In genomic region chr17:52804463-52804862, GRCm38 (mm10) we compare ENCODE assay signal across 26 mouse cellular contexts.
A peak's percentile ranks its signal among the peaks of the same experiment; 100 is the strongest.
DNase-seq lines count a peak whose midpoint lies in the region; ATAC-seq and TF ChIP-seq lines count a peak whose summit lies in the region.
"Had no signal": no experiment of that assay in that cellular context is flagged by ENCODE, and none has a peak within 500 bp of the region (broad histone marks: within the 10 kb centered on the region; RNA-seq: fewer than 3 reads in every experiment).

No protein-coding gene starts in this region.

- no peak overlapping the region for H3K4me2 ChIP-seq in stomach, postnatal 0 days (replicated peaks; ENCODE audit: low read depth)
- H3K4me2 ChIP-seq: heart, embryonic 13.5 days; liver, embryonic 13.5 days; lung, embryonic 15.5 days had no signal

- peak; percentile 66 for TF ChIP-seq CTCF in layer of hippocampus, adult 2 months (conservative IDR thresholded peaks at IDR 0.05)
- TF ChIP-seq CTCF in thymus, adult 2 months (IDR thresholded peaks at IDR 0.05; ENCODE audit: borderline replicate concordance, control insufficient read depth, extremely low read depth, insufficient read depth, low read length, poor library complexity), result no peak
- TF ChIP-seq CTCF in stomach, postnatal 0 days (IDR thresholded peaks at IDR 0.05; ENCODE audit: low read depth), result peak; percentile 43

- no peaks in the 10 kb centered on the region for H3K4me1 ChIP-seq in thymus, adult 2 months (replicated peaks; ENCODE audit: control insufficient read depth, insufficient read depth, low read length)
- H3K4me1 ChIP-seq in stomach, postnatal 0 days (replicated peaks; ENCODE audit: control insufficient read depth, insufficient read depth), result no peaks in the 10 kb centered on the region
- H3K4me1 ChIP-seq: heart, embryonic 13.5 days; liver, embryonic 13.5 days; lung, embryonic 15.5 days; megakaryocyte, embryonic 14.5 days had no signal

- H3K4me3 ChIP-seq in layer of hippocampus, adult 2 months, result no peak overlapping the region
- no peak overlapping the region for H3K4me3 ChIP-seq in thymus, adult 2 months (ENCODE audit: control insufficient read depth, insufficient read depth, low read length)
- H3K4me3 ChIP-seq in stomach, postnatal 0 days (ENCODE audit: low read depth, low read length), result no peak overlapping the region
- H3K4me3 ChIP-seq: heart, adult 2 months; heart, embryonic 13.5 days; liver, embryonic 13.5 days; lung, embryonic 15.5 days; megakaryocyte, embryonic 14.5 days; myocyte had no signal

- no peaks in the 10 kb centered on the region for H3K36me3 ChIP-seq in thymus, adult 2 months (ENCODE audit: control insufficient read depth, insufficient read depth, low read length)
- H3K36me3 ChIP-seq in stomach, postnatal 0 days (ENCODE audit: control insufficient read depth, insufficient read depth, low read length), result no peaks in the 10 kb centered on the region
- H3K36me3 ChIP-seq: heart, embryonic 13.5 days; liver, embryonic 13.5 days; lung, embryonic 15.5 days had no signal

- H3K9ac ChIP-seq in stomach, postnatal 0 days (ENCODE audit: low read length), result no peak overlapping the region
- H3K9ac ChIP-seq: heart, embryonic 13.5 days; liver, embryonic 13.5 days; lung, embryonic 15.5 days had no signal

- DNase-seq in cerebellum, postnatal 10 days, result peak; percentile 6 to 8
- no peak for DNase-seq in cerebellum, adult 11 months
- no peak for DNase-seq in layer of hippocampus, adult 2 months (ENCODE audit: low spot score in 2 of 2)
- no peak for DNase-seq in layer of hippocampus, adult 9-10 months (ENCODE audit: low spot score)
- peak; percentile 8 for DNase-seq in thymus, postnatal 4 days
- no peak for DNase-seq in thymus, adult 2 months
- DNase-seq in stomach, postnatal 0 days (ENCODE audit: low spot score), result no peak
- DNase-seq in natural killer cell, adult 2 months (ENCODE audit: low spot score in 2 of 2), result no peak
- DNase-seq: adrenal gland, postnatal 14 days; cerebellum, adult 9-10 months; gastrocnemius, postnatal 36 days; heart, adult 2 months; heart, postnatal 14 days; kidney, adult 11 months; kidney, postnatal 10 days; liver, embryonic 13.5 days; lung, postnatal 36 days; midbrain, embryonic 14.5 days; thymus, postnatal 25 days had no signal

- ATAC-seq in stomach, postnatal 0 days (ENCODE audit: low FRiP score, low TSS enrichment), result no peak
- ATAC-seq: activated CD4-positive, CD25-positive, alpha-beta regulatory T cell, adult 4 months; forebrain, embryonic 16.5 days; hindbrain, postnatal 0 days had no signal

- H3K9me3 ChIP-seq in stomach, postnatal 0 days (ENCODE audit: control insufficient read depth, low read length), result no peaks in the 10 kb centered on the region
- H3K9me3 ChIP-seq: heart, embryonic 13.5 days; liver, embryonic 13.5 days; lung, embryonic 15.5 days had no signal

- no peak overlapping the region for H3K27ac ChIP-seq in layer of hippocampus, adult 2 months
- H3K27ac ChIP-seq in thymus, adult 2 months (ENCODE audit: control insufficient read depth, insufficient read depth, low read length), result no peak overlapping the region
- H3K27ac ChIP-seq in stomach, postnatal 0 days (replicated peaks), result no peak overlapping the region
- H3K27ac ChIP-seq: heart, adult 2 months; heart, embryonic 13.5 days; hindbrain, postnatal 0 days; liver, embryonic 13.5 days; lung, embryonic 15.5 days had no signal

- 68% methylated on average over 6 of the region's 6 CpGs for WGBS in thymus, adult 2 months
- WGBS in stomach, postnatal 0 days, result 61% methylated on average over 6 of the region's 6 CpGs

- TF ChIP-seq EP300 in stomach, postnatal 0 days (optimal IDR thresholded peaks at IDR 0.05), result no peak

- TF ChIP-seq POLR2A in thymus, adult 2 months (IDR thresholded peaks at IDR 0.05; ENCODE audit: control insufficient read depth, extremely low read depth, insufficient read depth, low read length, poor library complexity), result no peak

- H3K27me3 ChIP-seq in thymus, adult 2 months (ENCODE audit: control insufficient read depth, insufficient read depth, low read length), result no peaks in the 10 kb centered on the region
- no peaks in the 10 kb centered on the region for H3K27me3 ChIP-seq in stomach, postnatal 0 days (ENCODE audit: control insufficient read depth, insufficient read depth, low read length)
- H3K27me3 ChIP-seq: heart, embryonic 13.5 days; liver, embryonic 13.5 days; lung, embryonic 15.5 days; megakaryocyte, embryonic 14.5 days had no signal

Comparison
In these comparisons a context has a peak if more than half of its experiments do, and no peak if none do; other contexts are left out.
1. DNase-seq: peak in cerebellum, postnatal 10 days (2 of 2) and thymus, postnatal 4 days (single experiment); none in cerebellum, adult 11 months (single experiment), layer of hippocampus, adult 2 months (0 of 2), layer of hippocampus, adult 9-10 months (single experiment), thymus, adult 2 months (single experiment), stomach, postnatal 0 days (single experiment) and natural killer cell, adult 2 months (0 of 2).